Mouse (Mus musculus) heart, embryonic 15.5 days (tissue): ENCODE data around the gene Zbtb16. TPM values are rescaled to one million over a fixed set of nuclear protein-coding genes. Genes with fewer than 3 reads are reported as not detected.

Experiments used
- ATAC-seq: fragments of 200-750 bp; cut with Nextera tagmentation; replicated peaks from 2 replicates; pipeline ENCODE4 v1.8.0; 2017; ENCODE audit warnings: low read depth, moderate TSS enrichment; ENCODE audit not compliant: insufficient number of reproducible peaks, insufficient read depth, low FRiP score
- H3K27ac ChIP-seq: fragments of 300-500 bp; sonication (generic); 2 replicates; pipeline ENCODE4 v1.5.1; 2015; ENCODE audit warnings: mild to moderate bottlenecking, inconsistent platforms
- H3K27me3 ChIP-seq: fragments of 300-500 bp; sonication (generic); 2 replicates; pipeline ENCODE4 v1.6.1; 2015; ENCODE audit warnings: inconsistent platforms
- H3K36me3 ChIP-seq: fragments of 300-500 bp; sonication (generic); 2 replicates; pipeline ENCODE4 v1.6.1; 2015; ENCODE audit warnings: mild to moderate bottlenecking, inconsistent platforms
- H3K4me1 ChIP-seq: fragments of 300-500 bp; sonication (generic); replicated peaks from 2 replicates; pipeline ENCODE4 v1.6.1; 2015; ENCODE audit warnings: inconsistent platforms
- H3K4me2 ChIP-seq: fragments of 300-500 bp; sonication (generic); 2 replicates; pipeline ENCODE4 v1.6.1; 2015; ENCODE audit warnings: inconsistent platforms, mild to moderate bottlenecking, moderate library complexity
- H3K4me3 ChIP-seq: fragments of 300-500 bp; sonication (generic); 2 replicates; pipeline ENCODE4 v1.5.1; 2015; ENCODE audit warnings: mild to moderate bottlenecking, inconsistent platforms
- H3K9ac ChIP-seq: fragments of 300-500 bp; sonication (generic); 2 replicates; pipeline ENCODE4 v1.6.1; 2015; ENCODE audit warnings: mild to moderate bottlenecking, inconsistent platforms
- H3K9me3 ChIP-seq: fragments of 300-500 bp; sonication (generic); replicated peaks from 2 replicates; pipeline ENCODE4 v1.6.1; 2016; ENCODE audit warnings: inconsistent platforms
- WGBS: fragments of 180-500 bp; shearing (Covaris S2); methylation state at CpG from one replicate; pipeline ENCODE4 v1.1.7; 2015; ENCODE audit warnings: mixed read lengths; 5-methylcytosine and 5-hydroxymethylcytosine counted together
- polyA plus RNA-seq: library from polyadenylated mRNA; unstranded; fragments of >200 nt; fragmentation: Nextera tagmentation; extraction: Ambion mirVana; gene quantifications from 2 replicates; pipeline ENCODE4 v1.2.1, GENCODE M21; 2015

The Zbtb16 gene
- polyA plus RNA-seq, 1 experiment from 2014 or later, result 6.0 TPM

DNA sequence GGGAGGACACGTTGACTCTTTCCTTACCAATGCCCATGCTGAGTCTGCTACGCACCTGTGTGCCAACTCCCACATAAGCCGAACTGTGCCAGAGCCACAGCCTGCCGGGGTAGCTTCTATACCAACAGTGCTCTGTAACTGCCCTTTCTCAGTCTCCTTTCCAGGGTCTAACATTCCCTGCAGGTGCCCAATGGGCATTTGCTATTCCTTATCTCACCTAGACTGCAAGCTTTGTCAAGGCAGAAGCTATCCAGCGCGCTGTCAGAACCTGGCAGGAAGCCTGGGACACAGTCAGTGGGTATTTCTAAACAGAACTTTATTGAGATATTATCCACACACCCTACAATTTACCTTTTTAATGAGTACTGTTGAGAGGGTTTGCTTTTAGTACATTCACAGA is 82.1 kb downstream of the Zbtb16 start:
- 81% methylated on average over 6 of the region's 6 CpGs for WGBS
- Histone ChIP-seq H3K9me3 (no peaks in the 10 kb centered on the region), H3K4me1 (peaks cover 16% of the 10 kb centered on the region), H3K9ac (no peak overlapping the region), H3K27me3 (no peaks in the 10 kb centered on the region), H3K4me3 (no peak overlapping the region), H3K4me2 (no peak overlapping the region), H3K27ac (no peak overlapping the region), H3K36me3 (no peaks in the 10 kb centered on the region)
- ATAC-seq, result no peak

DNA sequence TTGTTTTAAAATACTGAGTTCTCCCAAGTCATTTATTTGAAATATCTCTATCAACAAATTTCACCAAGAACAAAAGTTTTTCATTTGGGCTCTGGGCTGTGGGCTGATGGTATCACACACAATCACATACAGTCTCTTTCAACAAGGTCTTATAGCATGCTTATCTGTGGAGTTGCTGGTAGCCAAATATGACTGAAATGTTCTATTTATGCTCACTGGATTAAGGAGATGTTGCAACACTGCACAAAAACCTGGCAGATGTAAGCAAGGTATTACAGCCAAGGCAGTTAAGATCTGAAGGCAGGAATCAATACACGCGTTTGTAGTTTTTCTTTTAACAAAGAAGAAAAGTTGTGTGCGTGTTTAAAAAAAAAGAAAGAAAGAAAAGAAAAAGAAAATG is 84.1 kb downstream of the Zbtb16 start:
- no peak for ATAC-seq
- Histone ChIP-seq H3K4me1 (peaks cover 16% of the 10 kb centered on the region), H3K4me3 (no peak overlapping the region), H3K9me3 (no peaks in the 10 kb centered on the region), H3K27ac (no peak overlapping the region), H3K36me3 (no peaks in the 10 kb centered on the region), H3K27me3 (no peaks in the 10 kb centered on the region), H3K4me2 (no peak overlapping the region), H3K9ac (no peak overlapping the region)
- WGBS, result 85% methylated on average over 3 of the region's 3 CpGs

DNA sequence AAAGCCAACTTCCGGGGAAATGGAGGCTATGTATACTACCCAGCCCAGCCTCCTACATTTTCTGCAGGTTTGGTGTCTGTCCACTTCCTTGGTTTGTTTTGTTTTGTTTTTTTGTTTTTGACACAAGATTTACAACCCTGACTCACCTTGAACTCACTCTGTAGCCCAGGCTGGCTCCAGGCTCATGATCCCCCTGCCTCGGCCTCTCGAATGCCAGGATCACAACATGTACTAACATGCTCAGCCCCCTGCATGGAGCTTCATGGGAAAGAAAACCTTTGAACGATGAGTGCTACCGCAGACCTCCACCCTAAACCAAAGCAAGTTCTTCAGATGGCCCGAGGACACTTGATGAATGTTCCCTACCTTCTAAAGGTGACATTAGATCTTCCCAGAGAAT is 86.4 kb downstream of the Zbtb16 start:
- WGBS, result 89% methylated on average over 6 of the region's 6 CpGs
- Histone ChIP-seq H3K36me3 (no peaks in the 10 kb centered on the region), H3K4me3 (no peak overlapping the region), H3K4me2 (no peak overlapping the region), H3K4me1 (peaks cover 16% of the 10 kb centered on the region), H3K9me3 (no peaks in the 10 kb centered on the region), H3K27me3 (no peaks in the 10 kb centered on the region), H3K27ac (no peak overlapping the region), H3K9ac (no peak overlapping the region)
- ATAC-seq, result no peak

DNA sequence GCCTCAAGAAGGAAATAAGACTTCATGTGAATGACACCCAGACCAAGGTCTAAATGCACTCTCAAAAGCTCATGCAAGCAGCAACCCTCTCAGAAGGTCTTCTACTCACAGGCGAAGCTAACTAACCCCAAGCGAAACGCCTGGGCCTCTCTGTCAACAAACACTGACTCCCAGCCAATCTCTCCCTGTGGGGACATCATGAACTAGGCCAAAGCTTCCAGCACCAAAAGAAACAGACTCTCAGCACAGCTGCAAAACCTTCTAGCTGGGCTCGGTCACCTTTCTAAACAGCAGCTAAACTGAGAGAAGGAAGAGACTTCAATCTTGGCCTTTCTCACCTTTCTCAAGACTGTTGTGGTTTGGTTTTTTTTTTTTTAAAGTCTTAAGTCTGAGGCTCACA is 86.9 kb downstream of the Zbtb16 start:
- Histone ChIP-seq H3K4me1 (peaks cover 16% of the 10 kb centered on the region), H3K4me2 (no peak overlapping the region), H3K27me3 (peaks cover 2% of the 10 kb centered on the region; the same call in 1 of the 2 replicates), H3K9ac (no peak overlapping the region), H3K27ac (no peak overlapping the region), H3K36me3 (no peaks in the 10 kb centered on the region), H3K4me3 (no peak overlapping the region), H3K9me3 (no peaks in the 10 kb centered on the region)
- no peak for ATAC-seq
- 78% methylated on average over 4 of the region's 4 CpGs for WGBS

DNA sequence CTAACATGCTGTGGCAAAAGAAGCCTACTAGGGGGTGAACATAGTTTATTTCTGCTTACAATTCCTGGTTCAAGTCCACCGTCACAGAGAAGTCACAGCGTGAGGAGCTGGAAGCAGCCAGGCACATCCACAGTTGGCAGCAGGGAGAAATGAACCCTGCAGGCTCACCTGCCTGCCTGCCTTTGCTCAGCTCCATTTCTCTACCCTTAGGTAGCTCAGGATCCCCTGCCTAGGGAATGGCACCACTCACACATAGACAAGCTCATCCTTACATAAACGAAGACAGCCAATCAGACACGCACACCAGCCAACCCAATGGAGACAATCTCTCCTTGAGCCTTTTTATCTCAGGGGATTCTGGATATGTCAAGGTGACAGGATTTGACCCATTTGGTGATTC is 87.3 kb downstream of the Zbtb16 start:
- H3K27me3 ChIP-seq, result peaks cover 3% of the 10 kb centered on the region; the same call in 1 of the 2 replicates

DNA sequence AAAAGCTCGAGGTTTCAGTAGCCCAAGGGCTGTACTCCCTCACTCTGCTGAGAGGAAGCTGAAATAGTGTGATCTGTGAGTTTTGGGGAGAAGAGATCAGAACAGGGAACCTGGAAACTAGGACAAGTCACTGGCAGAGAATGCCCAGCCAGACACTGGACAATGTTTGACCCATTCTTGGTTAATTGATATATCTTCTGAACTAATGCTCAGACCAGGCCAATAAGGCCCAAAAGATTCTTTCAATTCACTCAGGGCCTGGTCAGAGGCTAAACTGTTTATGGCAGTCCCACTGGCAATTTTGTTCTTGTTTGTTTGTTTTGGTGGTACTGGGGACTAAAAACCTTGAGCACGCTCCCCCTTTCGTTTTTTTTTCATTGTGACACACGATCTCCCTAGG is 87.8 kb downstream of the Zbtb16 start:
- Histone ChIP-seq H3K9me3 (no peaks in the 10 kb centered on the region), H3K27ac (no peak overlapping the region), H3K4me2 (no peak overlapping the region), H3K4me3 (no peak overlapping the region), H3K4me1 (peaks cover 11% of the 10 kb centered on the region; the same call in 1 of the 2 replicates), H3K36me3 (no peaks in the 10 kb centered on the region), H3K27me3 (peaks cover 3% of the 10 kb centered on the region; the same call in 1 of the 2 replicates), H3K9ac (no peak overlapping the region)
- 77% methylated on average over 4 of the region's 4 CpGs for WGBS
- ATAC-seq, result no peak

More for the DNA sequence above, 87.3 kb downstream of the Zbtb16 start:
- peaks cover 12% of the 10 kb centered on the region for H3K4me1 ChIP-seq
- no peak overlapping the region for H3K27ac ChIP-seq
- H3K4me2 ChIP-seq, result no peak overlapping the region
- H3K36me3 ChIP-seq, result no peaks in the 10 kb centered on the region
- no peak for ATAC-seq
- H3K9ac ChIP-seq, result no peak overlapping the region
- H3K4me3 ChIP-seq, result no peak overlapping the region
- no peaks in the 10 kb centered on the region for H3K9me3 ChIP-seq
- WGBS, result 87% methylated on average over 4 of the region's 4 CpGs

DNA sequence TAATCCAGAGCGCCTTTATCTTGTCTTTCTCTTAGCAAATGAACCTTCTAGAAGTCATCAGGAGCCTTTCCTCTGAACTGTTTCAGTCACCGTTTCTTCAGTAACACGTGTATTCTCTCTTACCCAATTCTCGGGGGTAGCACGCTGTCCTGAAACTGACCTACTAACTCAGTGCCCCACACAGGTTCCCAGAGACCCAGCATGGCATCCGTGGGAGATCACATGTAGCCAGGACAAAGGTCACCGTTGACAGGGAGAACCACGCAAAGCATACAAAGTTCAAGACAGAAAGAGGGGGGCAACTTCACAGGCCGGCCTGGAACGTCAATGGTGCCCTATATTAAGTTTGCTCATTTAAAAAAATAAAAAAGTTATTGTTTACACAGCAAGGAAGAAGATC is 89.5 kb downstream of the Zbtb16 start:
- H3K9ac ChIP-seq, result no peak overlapping the region

DNA sequence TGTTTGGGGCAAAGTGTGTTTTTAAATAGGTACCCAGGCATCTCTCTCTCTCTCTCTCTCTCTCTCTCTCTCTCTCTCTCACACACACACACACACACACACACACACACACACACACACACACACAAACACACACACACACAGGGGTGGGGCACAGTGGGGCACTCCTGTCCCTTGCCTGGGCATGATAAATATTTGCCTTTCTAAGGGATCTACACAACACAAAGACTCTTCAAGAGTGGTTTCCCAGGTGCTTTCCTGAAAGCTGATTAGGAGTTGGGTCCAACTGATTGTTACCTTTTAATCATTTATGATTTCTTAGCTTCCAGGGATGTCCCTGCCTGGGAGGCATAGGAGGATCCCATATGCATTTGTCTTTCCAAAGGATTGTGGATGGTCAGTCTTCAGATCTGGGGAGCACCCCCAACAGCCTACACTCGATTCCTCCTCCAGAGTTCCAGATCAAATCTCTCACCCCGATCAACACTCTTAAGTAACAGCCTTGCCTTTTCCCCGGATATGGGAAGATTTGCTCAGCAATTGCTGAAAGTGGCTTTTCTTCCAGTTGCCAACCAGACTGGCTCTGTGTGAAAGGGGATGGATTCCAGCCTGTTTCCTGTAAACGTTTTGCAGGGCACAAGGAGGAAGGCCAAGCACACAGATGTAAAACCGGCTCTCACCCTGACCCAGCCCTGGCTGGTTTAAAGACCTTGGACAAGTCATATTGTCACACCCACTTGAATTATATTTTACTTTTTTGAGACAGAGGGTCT is 90.5 kb downstream of the Zbtb16 start:
- no peak overlapping the region for H3K4me2 ChIP-seq
- no peak overlapping the region for H3K9ac ChIP-seq
- H3K9me3 ChIP-seq, result no peaks in the 10 kb centered on the region
- H3K36me3 ChIP-seq, result no peaks in the 10 kb centered on the region
- 58% methylated on average over 5 of the region's 5 CpGs for WGBS
- ATAC-seq, result no peak
- H3K4me3 ChIP-seq, result no peak overlapping the region
- H3K27ac ChIP-seq, result no peak overlapping the region
- H3K27me3 ChIP-seq, result peaks cover 3% of the 10 kb centered on the region; the same call in 1 of the 2 replicates
- H3K4me1 ChIP-seq, result peaks cover 20% of the 10 kb centered on the region

More for the DNA sequence above, 89.5 kb downstream of the Zbtb16 start:
- Histone ChIP-seq H3K4me3 (no peak overlapping the region), H3K36me3 (no peaks in the 10 kb centered on the region), H3K9me3 (no peaks in the 10 kb centered on the region), H3K4me1 (peaks cover 11% of the 10 kb centered on the region; the same call in 1 of the 2 replicates), H3K27ac (no peak overlapping the region), H3K27me3 (peaks cover 3% of the 10 kb centered on the region; the same call in 1 of the 2 replicates), H3K4me2 (no peak overlapping the region)
- no peak for ATAC-seq
- 88% methylated on average over 10 of the region's 10 CpGs for WGBS

DNA sequence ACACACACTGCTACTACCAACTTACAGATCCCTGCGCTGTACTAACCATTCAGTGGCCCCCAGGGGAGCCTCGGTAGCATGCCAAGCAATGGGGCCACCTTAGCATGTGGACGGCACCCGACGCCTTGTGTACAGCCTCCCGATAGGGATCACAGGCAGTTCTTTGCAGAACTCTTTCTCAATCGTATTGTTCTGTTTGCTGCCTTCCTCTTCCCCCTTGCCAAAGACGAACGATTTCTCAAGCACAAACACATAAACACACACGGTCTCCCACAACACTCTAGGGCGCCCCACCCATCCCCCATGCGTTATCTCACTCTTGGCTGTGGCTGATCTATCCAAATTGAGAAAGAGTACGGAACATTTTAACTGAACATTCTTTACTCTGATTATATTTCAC is 91.1 kb downstream of the Zbtb16 start:
- H3K4me2 ChIP-seq, result no peak overlapping the region
- H3K9me3 ChIP-seq, result no peaks in the 10 kb centered on the region
- ATAC-seq, result no peak
- H3K4me1 ChIP-seq, result peaks cover 25% of the 10 kb centered on the region
- H3K9ac ChIP-seq, result no peak overlapping the region
- 71% methylated on average over 13 of the region's 13 CpGs for WGBS
- H3K36me3 ChIP-seq, result no peaks in the 10 kb centered on the region
- no peak overlapping the region for H3K4me3 ChIP-seq
- H3K27ac ChIP-seq, result no peak overlapping the region
- peaks cover 3% of the 10 kb centered on the region; the same call in 1 of the 2 replicates for H3K27me3 ChIP-seq

DNA sequence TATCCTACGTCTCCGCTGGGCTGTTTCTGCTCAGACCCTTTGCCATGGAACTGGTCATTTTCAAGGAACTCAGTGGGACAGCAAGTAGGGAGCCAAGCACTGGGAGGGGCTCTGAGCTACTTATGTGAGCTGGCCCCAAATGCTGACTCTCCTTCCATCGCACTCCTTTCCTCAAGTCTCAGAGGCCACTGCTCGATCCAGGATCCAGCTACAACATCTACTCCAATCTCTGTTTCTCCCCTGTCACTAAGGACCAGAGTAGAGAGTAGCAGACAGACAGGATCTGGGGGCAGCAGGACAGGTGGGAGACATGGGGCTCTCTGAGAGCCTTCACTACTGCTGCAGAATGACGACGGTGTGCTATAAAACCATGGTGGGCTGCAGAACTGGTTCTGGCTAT is 91.6 kb downstream of the Zbtb16 start:
- no peak for ATAC-seq
- WGBS, result 83% methylated on average over 6 of the region's 6 CpGs
- no peak overlapping the region for H3K4me3 ChIP-seq
- no peak overlapping the region for H3K4me2 ChIP-seq
- H3K9ac ChIP-seq, result no peak overlapping the region
- H3K27ac ChIP-seq, result no peak overlapping the region
- peaks cover 29% of the 10 kb centered on the region for H3K4me1 ChIP-seq
- no peaks in the 10 kb centered on the region for H3K36me3 ChIP-seq
- peaks cover 3% of the 10 kb centered on the region; the same call in 1 of the 2 replicates for H3K27me3 ChIP-seq
- no peaks in the 10 kb centered on the region for H3K9me3 ChIP-seq

DNA sequence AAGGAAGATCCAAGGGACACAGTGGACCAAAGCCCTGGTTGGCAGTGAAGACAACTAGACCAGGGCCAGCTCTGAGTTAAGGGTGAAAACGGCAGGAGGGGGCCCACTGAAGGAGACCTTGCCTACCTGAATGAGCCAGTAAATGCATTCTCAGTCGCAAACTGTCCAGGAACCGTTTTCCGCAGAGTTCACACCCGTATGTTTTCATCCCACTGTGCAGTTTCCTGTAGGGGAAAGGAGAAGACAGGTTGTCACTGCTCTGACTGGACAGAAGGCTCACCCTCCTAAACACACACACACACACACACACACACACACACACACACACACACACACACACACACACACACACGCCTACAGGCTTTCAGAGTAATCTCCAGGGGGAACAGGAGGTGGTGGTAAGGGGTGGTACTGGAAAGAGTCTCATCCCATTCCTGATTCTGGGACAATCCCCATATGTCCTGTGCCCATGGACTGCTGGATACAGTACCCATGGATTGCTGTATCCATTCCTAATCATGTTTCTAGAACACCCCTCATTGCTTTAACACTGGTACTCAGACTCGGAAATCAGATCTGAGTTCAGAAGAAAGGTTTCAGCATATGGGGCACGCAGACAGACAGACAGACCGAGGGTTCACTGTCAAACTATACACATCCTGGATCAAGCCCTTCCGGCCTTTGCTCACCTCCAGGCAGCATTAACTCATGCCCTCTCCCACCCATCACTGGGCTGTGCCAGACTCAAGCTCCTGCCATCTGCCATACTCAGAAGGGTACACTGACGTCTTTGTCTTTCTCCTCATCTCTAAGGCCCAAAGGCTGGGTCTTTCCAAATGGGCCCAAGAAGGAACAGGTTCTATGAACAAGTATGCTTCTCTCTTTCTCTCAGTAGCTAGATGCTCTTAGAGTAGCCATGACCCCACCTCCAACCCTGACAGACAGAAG is 92.4 kb downstream of the Zbtb16 start:
- no peaks in the 10 kb centered on the region for H3K36me3 ChIP-seq
- H3K27me3 ChIP-seq, result peaks cover 3% of the 10 kb centered on the region; the same call in 1 of the 2 replicates
- no peak overlapping the region for H3K4me3 ChIP-seq
- no peak overlapping the region; the same call in 1 of the 2 replicates for H3K27ac ChIP-seq
- H3K4me2 ChIP-seq, result no peak overlapping the region
- H3K9me3 ChIP-seq, result no peaks in the 10 kb centered on the region
- no peak for ATAC-seq
- H3K4me1 ChIP-seq, result peaks cover 38% of the 10 kb centered on the region
- 85% methylated on average over 11 of the region's 11 CpGs for WGBS
- H3K9ac ChIP-seq, result no peak overlapping the region
